Mouse (Mus musculus) limb, embryonic 14.5 days (tissue): ENCODE data around the gene Serping1. TPM values are rescaled to one million over a fixed set of nuclear protein-coding genes. Genes with fewer than 3 reads are reported as not detected.
A peak's percentile ranks its signal among the peaks of the same experiment; 100 is the strongest.

Experiments
- ATAC-seq: fragments of 200-750 bp; cut with Nextera tagmentation; 2 replicates; pipeline ENCODE4 v1.8.0; 2017; ENCODE audit warnings: low read depth, moderate number of reproducible peaks, moderate TSS enrichment; ENCODE audit not compliant: low FRiP score
- DNase-seq: peaks from one replicate; pipeline ENCODE4 v3.0.0-alpha.2; 2015; ENCODE audit warnings: low spot score
- H3K27ac ChIP-seq: fragments of 300-500 bp; sonication (generic); replicated peaks from 2 replicates; pipeline ENCODE4 v1.5.1; 2014; ENCODE audit warnings: low read depth, mild to moderate bottlenecking, low read length, moderate library complexity, mixed read lengths
- H3K27me3 ChIP-seq: fragments of 300-500 bp; sonication (generic); 2 replicates; pipeline ENCODE4 v1.6.1; 2014; ENCODE audit warnings: low read length, mixed read lengths; ENCODE audit not compliant: control insufficient read depth, insufficient read depth
- H3K36me3 ChIP-seq: fragments of 300-500 bp; sonication (generic); 2 replicates; pipeline ENCODE4 v1.6.1; 2014; ENCODE audit warnings: mild to moderate bottlenecking, low read length, moderate library complexity, mixed read lengths; ENCODE audit not compliant: control insufficient read depth, insufficient read depth
- H3K4me1 ChIP-seq: fragments of 300-500 bp; sonication (generic); 2 replicates; pipeline ENCODE4 v1.6.1; 2014; ENCODE audit warnings: antibody characterized with exemption, low read length, mixed read lengths; ENCODE audit not compliant: control insufficient read depth, insufficient read depth
- H3K4me2 ChIP-seq: fragments of 300-500 bp; sonication (generic); replicated peaks from 2 replicates; pipeline ENCODE4 v1.6.1; 2014; ENCODE audit warnings: low read depth, mild to moderate bottlenecking, low read length, moderate library complexity; ENCODE audit not compliant: severe bottlenecking
- H3K4me3 ChIP-seq: fragments of 300-500 bp; sonication (generic); replicated peaks from 2 replicates; pipeline ENCODE4 v1.5.1; 2014; ENCODE audit warnings: low read length
- H3K9ac ChIP-seq: fragments of 300-500 bp; sonication (generic); 2 replicates; pipeline ENCODE4 v1.6.1; 2014; ENCODE audit warnings: mild to moderate bottlenecking, low read depth, low read length, moderate library complexity; ENCODE audit not compliant: severe bottlenecking
- H3K9me3 ChIP-seq: fragments of 300-500 bp; sonication (generic); 2 replicates; pipeline ENCODE4 v1.6.1; 2016; ENCODE audit warnings: low read length; ENCODE audit not compliant: control insufficient read depth
- POLR2A ChIP-seq: fragments of 200-500 bp; IDR thresholded peaks from 2 replicates; pipeline ENCODE4 v1.8.0; 2012; ENCODE audit warnings: inconsistent platforms, mild to moderate bottlenecking, moderate library complexity, borderline replicate concordance; ENCODE audit not compliant: insufficient read depth, insufficient read length; ENCODE audit errors: extremely low read depth
- WGBS: fragments of 180-500 bp; shearing (Covaris S2); extraction: QIAGEN DNeasy Blood & Tissue Kit; methylation state at CpG from one replicate; pipeline ENCODE4 v1.1.7; 2014; 5-methylcytosine and 5-hydroxymethylcytosine counted together
- microRNA counts: library from miRNA; unstranded; fragments of <30 nt; microRNA quantifications from one replicate; lab custom pipeline; 2016
- microRNA-seq: library from miRNA; unstranded; fragments of <30 nt; microRNA quantifications from one replicate; pipeline ENCODE4, GENCODE M21; 2016
- polyA plus RNA-seq, 2 experiments: library from polyadenylated mRNA; depleted of rRNA in 1 of 2; stranded (reverse) in 1 of 2; unstranded in 1 of 2; fragments of >200 nt; fragmentation: Nextera tagmentation in 1 of 2; extraction: Ambion mirVana in 1 of 2; gene quantifications; 2 replicates each; pipeline versions ENCODE4 v1.2.1 to v1.2.3; 2012 to 2014

Gene Serping1
- polyA plus RNA-seq, 2 experiments: 38.9 to 44.1 TPM

GRCm38 (mm10) chr2:84715562-84716361 is 59.5 kb downstream of the Serping1 start:
- peak overlapping the region; percentile 92 for H3K4me3 ChIP-seq
- no peaks in the 10 kb centered on the region for H3K9me3 ChIP-seq
- peak overlapping the region; percentile 92 for H3K27ac ChIP-seq
- peaks cover 2% of the 10 kb centered on the region for H3K36me3 ChIP-seq
- peaks cover 8% of the 10 kb centered on the region; the same call in 1 of the 2 replicates for H3K4me1 ChIP-seq
- H3K27me3 ChIP-seq: no peaks in the 10 kb centered on the region
- ATAC-seq (peak; percentile 96), DNase-seq (peak; percentile 98)
- H3K9ac ChIP-seq: peak overlapping the region; percentile 92
- peak; percentile 41; the same call in 1 of the 2 replicates for TF ChIP-seq POLR2A
- H3K4me2 ChIP-seq: peak overlapping the region; percentile 82
- under 1% methylated on average over 33 of the region's 33 CpGs for WGBS

MicroRNAs encoded within 50 kb of the gene (microRNA counts, 519-probe panel; counts per million panel counts)
- microRNA mmu-miR-130a (lab: Ali Mortazavi, UCI): 5,230 counts per million, percentile 97 among the panel's probes with 10 or more counts

Small RNA genes lying within 50 kb of the gene (microRNA-seq; reads per million reads assigned to microRNA genes)
- gene Mir130a: 28,527 reads per million, percentile 97 among the genes with 10 or more reads in this experiment

Other genes with a start within 250 kb of the Serping1 start
- gene Ctnnd1, start 124.7 kb downstream of the Serping1 start, polyA plus RNA-seq (2012; rRNA removed): 85.0 and 92.1 TPM in 2 replicates
- gene Ctnnd1, start 124.7 kb downstream of the Serping1 start, polyA plus RNA-seq (2014; fragmentation: Nextera tagmentation; extraction: Ambion mirVana): 46.0 and 47.7 TPM in 2 replicates
- gene Btbd18, start 116.4 kb downstream of the Serping1 start, polyA plus RNA-seq (2012; rRNA removed): 0.01 TPM in 1 of 2 replicates, not detected in the other
- gene Btbd18, start 116.4 kb downstream of the Serping1 start, polyA plus RNA-seq (2014; fragmentation: Nextera tagmentation; extraction: Ambion mirVana): 0.14 and 0.15 TPM in 2 replicates
- gene Selenoh, start 104.7 kb downstream of the Serping1 start, polyA plus RNA-seq (2012; rRNA removed): 224 and 297 TPM in 2 replicates
- gene Selenoh, start 104.7 kb downstream of the Serping1 start, polyA plus RNA-seq (2014; fragmentation: Nextera tagmentation; extraction: Ambion mirVana): 274 and 276 TPM in 2 replicates
- gene Gm28635, start 97.4 kb downstream of the Serping1 start, polyA plus RNA-seq (2012; rRNA removed): not detected in 2 replicates
- gene Gm28635, start 97.4 kb downstream of the Serping1 start, polyA plus RNA-seq (2014; fragmentation: Nextera tagmentation; extraction: Ambion mirVana): not detected in 2 replicates
- gene Med19, start 97.0 kb downstream of the Serping1 start, polyA plus RNA-seq (2012; rRNA removed): 20.4 and 20.7 TPM in 2 replicates
- 33.6 and 33.7 TPM in 2 replicates for gene Med19, start 97.0 kb downstream of the Serping1 start, polyA plus RNA-seq (2014; fragmentation: Nextera tagmentation; extraction: Ambion mirVana)
- gene Tmx2, start 96.3 kb downstream of the Serping1 start, polyA plus RNA-seq (2012; rRNA removed): 63.2 and 66.0 TPM in 2 replicates
- 93.0 and 99.5 TPM in 2 replicates for gene Tmx2, start 96.3 kb downstream of the Serping1 start, polyA plus RNA-seq (2014; fragmentation: Nextera tagmentation; extraction: Ambion mirVana)
- gene Zdhhc5, start 60.3 kb downstream of the Serping1 start, polyA plus RNA-seq (2012; rRNA removed): 46.6 and 55.4 TPM in 2 replicates
- gene Zdhhc5, start 60.3 kb downstream of the Serping1 start, polyA plus RNA-seq (2014; fragmentation: Nextera tagmentation; extraction: Ambion mirVana): 34.0 and 36.5 TPM in 2 replicates
- gene Clp1, start 48.1 kb downstream of the Serping1 start, polyA plus RNA-seq (2012; rRNA removed): 19.5 and 21.1 TPM in 2 replicates
- gene Clp1, start 48.1 kb downstream of the Serping1 start, polyA plus RNA-seq (2014; fragmentation: Nextera tagmentation; extraction: Ambion mirVana): 30.7 and 30.9 TPM in 2 replicates
- gene Ypel4, start 41.4 kb downstream of the Serping1 start, polyA plus RNA-seq (2012; rRNA removed): 13.2 and 14.6 TPM in 2 replicates
- 7.4 and 9.0 TPM in 2 replicates for gene Ypel4, start 41.4 kb downstream of the Serping1 start, polyA plus RNA-seq (2014; fragmentation: Nextera tagmentation; extraction: Ambion mirVana)
- 11.6 and 14.9 TPM in 2 replicates for gene Gm19426, start 31.8 kb downstream of the Serping1 start, polyA plus RNA-seq (2012; rRNA removed)
- 4.3 and 5.7 TPM in 2 replicates for gene Gm19426, start 31.8 kb downstream of the Serping1 start, polyA plus RNA-seq (2014; fragmentation: Nextera tagmentation; extraction: Ambion mirVana)
- gene Ube2l6, start 23.4 kb upstream of the Serping1 start, polyA plus RNA-seq (2012; rRNA removed): 20.9 and 24.6 TPM in 2 replicates
- 33.5 and 37.2 TPM in 2 replicates for gene Ube2l6, start 23.4 kb upstream of the Serping1 start, polyA plus RNA-seq (2014; fragmentation: Nextera tagmentation; extraction: Ambion mirVana)
- gene Smtnl1, start 47.2 kb upstream of the Serping1 start, polyA plus RNA-seq (2012; rRNA removed): 0.06 and 0.24 TPM in 2 replicates
- 0.22 and 0.55 TPM in 2 replicates for gene Smtnl1, start 47.2 kb upstream of the Serping1 start, polyA plus RNA-seq (2014; fragmentation: Nextera tagmentation; extraction: Ambion mirVana)
- 52.3 and 59.7 TPM in 2 replicates for gene Timm10, start 51.6 kb upstream of the Serping1 start, polyA plus RNA-seq (2012; rRNA removed)
- gene Timm10, start 51.6 kb upstream of the Serping1 start, polyA plus RNA-seq (2014; fragmentation: Nextera tagmentation; extraction: Ambion mirVana): 56.0 and 58.4 TPM in 2 replicates
- gene Slc43a1, start 63.4 kb upstream of the Serping1 start, polyA plus RNA-seq (2012; rRNA removed): 25.8 and 35.9 TPM in 2 replicates
- 15.5 and 18.5 TPM in 2 replicates for gene Slc43a1, start 63.4 kb upstream of the Serping1 start, polyA plus RNA-seq (2014; fragmentation: Nextera tagmentation; extraction: Ambion mirVana)
- gene Rtn4rl2, start 111.3 kb upstream of the Serping1 start, polyA plus RNA-seq (2012; rRNA removed): 4.5 and 6.5 TPM in 2 replicates
- gene Rtn4rl2, start 111.3 kb upstream of the Serping1 start, polyA plus RNA-seq (2014; fragmentation: Nextera tagmentation; extraction: Ambion mirVana): 1.5 and 1.9 TPM in 2 replicates
- 73.2 and 85.5 TPM in 2 replicates for gene Slc43a3, start 161.1 kb upstream of the Serping1 start, polyA plus RNA-seq (2012; rRNA removed)
- 32.1 and 34.9 TPM in 2 replicates for gene Slc43a3, start 161.1 kb upstream of the Serping1 start, polyA plus RNA-seq (2014; fragmentation: Nextera tagmentation; extraction: Ambion mirVana)
- 0.80 and 1.0 TPM in 2 replicates for gene Prg2, start 205.0 kb upstream of the Serping1 start, polyA plus RNA-seq (2012; rRNA removed)
- gene Prg2, start 205.0 kb upstream of the Serping1 start, polyA plus RNA-seq (2014; fragmentation: Nextera tagmentation; extraction: Ambion mirVana): not detected in 2 replicates
- 0.08 TPM in 1 of 2 replicates, not detected in the other for gene Prg3, start 212.8 kb upstream of the Serping1 start, polyA plus RNA-seq (2012; rRNA removed)
- gene Prg3, start 212.8 kb upstream of the Serping1 start, polyA plus RNA-seq (2014; fragmentation: Nextera tagmentation; extraction: Ambion mirVana): 0.21 TPM in 1 of 2 replicates, not detected in the other